Mouse (Mus musculus) CH12.LX (cell line): ENCODE results near the gene Cdhr5.

Experiments
- CTCF ChIP-seq, 2 experiments: IDR thresholded peaks in 1 of 2; conservative IDR thresholded peaks in 1 of 2; 2 replicates each; pipeline ENCODE4 v1.5.1; 2011 to 2012; ENCODE audit warnings: low read depth in 2 of 2, low read length in 2 of 2, improper control_type of control experiment in 1 of 2, inconsistent platforms in 1 of 2, mild to moderate bottlenecking in 1 of 2, moderate library complexity in 1 of 2
- GABPA ChIP-seq: IDR thresholded peaks from 2 replicates; pipeline ENCODE4 v1.6.1; 2012; ENCODE audit warnings: low read depth, low read length, improper control_type of control experiment, inconsistent platforms; ENCODE audit not compliant: insufficient replicate concordance
- MAX ChIP-seq: IDR thresholded peaks from 2 replicates; pipeline ENCODE4 v1.6.1; 2011; ENCODE audit warnings: low read length, improper control_type of control experiment
- MYC ChIP-seq: IDR thresholded peaks from 2 replicates; pipeline ENCODE4 v1.6.1; 2011; ENCODE audit warnings: low read depth, mild to moderate bottlenecking, improper control_type of control experiment, low read length
- RAD21 ChIP-seq: IDR thresholded peaks from 2 replicates; pipeline ENCODE4 v1.6.1; 2011; ENCODE audit warnings: low read depth, mild to moderate bottlenecking, low read length, improper control_type of control experiment, moderate library complexity
- TBP ChIP-seq: conservative IDR thresholded peaks from 2 replicates; pipeline ENCODE4 v1.6.1; 2011; ENCODE audit warnings: low read depth, low read length, improper control_type of control experiment
- TCF12 ChIP-seq: IDR thresholded peaks from 2 replicates; pipeline ENCODE4 v1.6.1; 2014; ENCODE audit warnings: low read depth, mild to moderate bottlenecking, inconsistent platforms, low read length, improper control_type of control experiment

DNA sequence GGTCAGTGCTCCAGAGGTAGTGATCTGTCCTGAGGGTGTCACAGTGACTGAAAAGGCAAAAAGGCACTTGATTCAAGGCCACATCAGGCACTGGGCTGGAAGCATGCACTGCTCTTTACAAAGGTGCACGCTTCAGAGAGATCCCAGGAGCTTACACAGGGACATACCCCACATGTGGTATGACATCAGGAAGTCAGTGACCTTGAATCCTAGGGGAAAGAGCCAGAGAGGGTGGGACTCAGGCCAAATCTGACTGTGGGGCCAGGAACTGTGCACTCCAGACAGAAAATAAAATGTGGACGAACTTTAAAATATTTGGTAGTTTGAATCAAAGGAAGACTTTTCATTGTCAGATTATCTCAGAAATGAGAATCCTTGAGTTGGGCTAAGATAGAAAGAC is 37.8 kb upstream of the Cdhr5 start:
- no peak for TF ChIP-seq RAD21
- no peak for TF ChIP-seq GABPA
- TF ChIP-seq CTCF (conservative IDR thresholded peaks at IDR 0.05 in 1 of 2, IDR thresholded peaks at IDR 0.05 in 1 of 2; ENCODE audit: low read depth in 2 of 2, low read length in 2 of 2): no peak
- no peak for TF ChIP-seq MYC
- TF ChIP-seq TCF12: no peak
- no peak for TF ChIP-seq MAX
- TF ChIP-seq TBP: no peak
